Mouse (Mus musculus) thymus, adult 2 months (tissue): ENCODE measurements at regions not wholly inside any gene's neighbourhood (a gene's known extent, or its start where the extent isn't known, plus 50 kb on each side); places are given as distances from the start of the nearest gene placed in this dataset.

ENCODE experiments used
- DNase-seq: peaks from one replicate; pipeline ENCODE4 v3.0.0; 2021
- H3K27ac ChIP-seq: fragments of 200-500 bp; 2 replicates; pipeline ENCODE4 v1.5.1; 2012; ENCODE audit warnings: low read length, control low read depth; ENCODE audit not compliant: control insufficient read depth, insufficient read depth
- H3K27me3 ChIP-seq: fragments of 200-500 bp; 2 replicates; pipeline ENCODE4 v1.6.1; 2012; ENCODE audit warnings: mild to moderate bottlenecking, low read length, moderate library complexity, mixed read lengths; ENCODE audit not compliant: control insufficient read depth, insufficient read depth
- H3K36me3 ChIP-seq: fragments of 200-500 bp; 2 replicates; pipeline ENCODE4 v1.6.1; 2012; ENCODE audit warnings: mild to moderate bottlenecking, low read length, moderate library complexity; ENCODE audit not compliant: control insufficient read depth, insufficient read depth
- H3K4me1 ChIP-seq: fragments of 200-500 bp; replicated peaks from 2 replicates; pipeline ENCODE4 v1.6.1; 2012; ENCODE audit warnings: low read length; ENCODE audit not compliant: control insufficient read depth, insufficient read depth
- H3K4me3 ChIP-seq: fragments of 200-500 bp; 2 replicates; pipeline ENCODE4 v1.5.1; 2012; ENCODE audit warnings: mild to moderate bottlenecking, low read length, control low read depth, moderate library complexity; ENCODE audit not compliant: control insufficient read depth, insufficient read depth
- CTCF ChIP-seq: fragments of 200-500 bp; IDR thresholded peaks from 2 replicates; pipeline ENCODE4 v1.5.1; 2012; ENCODE audit warnings: mild to moderate bottlenecking, control low read depth, low read length, moderate library complexity, borderline replicate concordance; ENCODE audit not compliant: control insufficient read depth, poor library complexity, insufficient read depth; ENCODE audit errors: extremely low read depth
- POLR2A ChIP-seq: fragments of 200-500 bp; IDR thresholded peaks from 2 replicates; pipeline ENCODE4 v1.6.1; 2012; ENCODE audit warnings: mild to moderate bottlenecking, low read length, control low read depth, moderate library complexity; ENCODE audit not compliant: control insufficient read depth, poor library complexity, insufficient read depth; ENCODE audit errors: extremely low read depth
- WGBS: fragments of 180-500 bp; shearing (Covaris S2); methylation state at CpG from one replicate; pipeline ENCODE4 v1.1.7; 2018; 5-methylcytosine and 5-hydroxymethylcytosine counted together

- TF ChIP-seq POLR2A = no peak
- no peak for TF ChIP-seq CTCF
- H3K27ac ChIP-seq = no peak overlapping the region
- WGBS = 79% methylated on average over 6 of the region's 6 CpGs
- no peaks in the 10 kb centered on the region for H3K36me3 ChIP-seq
- no peak for DNase-seq
- no peaks in the 10 kb centered on the region for H3K4me1 ChIP-seq
- no peaks in the 10 kb centered on the region for H3K27me3 ChIP-seq
- H3K4me3 ChIP-seq = no peak overlapping the region
Observed at GRCm38 (mm10) chr8:41592741-41593665, 176.1 kb upstream of the Frg1 start.

GRCm38 (mm10) chr8:41592174-41592573 lies 175.3 kb upstream of the Frg1 start:
- H3K36me3 ChIP-seq = no peaks in the 10 kb centered on the region
- WGBS = 88% methylated on average over 9 of the region's 9 CpGs
- DNase-seq = no peak
- H3K4me1 ChIP-seq = no peaks in the 10 kb centered on the region
- TF ChIP-seq POLR2A (no peak), CTCF (no peak)
- no peak overlapping the region for H3K4me3 ChIP-seq
- no peak overlapping the region for H3K27ac ChIP-seq
- H3K27me3 ChIP-seq = no peaks in the 10 kb centered on the region

- 82% methylated on average over 2 of the region's 2 CpGs for WGBS
- Histone ChIP-seq H3K27ac (no peak overlapping the region), H3K27me3 (no peaks in the 10 kb centered on the region), H3K36me3 (no peaks in the 10 kb centered on the region), H3K4me1 (no peaks in the 10 kb centered on the region), H3K4me3 (no peak overlapping the region)
- no peak for DNase-seq
- TF ChIP-seq CTCF (no peak), POLR2A (no peak)
Observed at GRCm38 (mm10) chr8:41588157-41588556, 171.3 kb upstream of the Frg1 start.

- TF ChIP-seq CTCF (no peak), POLR2A (no peak)
- WGBS = 62% methylated on average over 10 of the region's 10 CpGs
Observed at GRCm38 (mm10) chr8:41573027-41573885, 156.4 kb upstream of the Frg1 start.

GRCm38 (mm10) chr8:41570566-41570965 lies 153.7 kb upstream of the Frg1 start:
- Histone ChIP-seq H3K36me3 (no peaks in the 10 kb centered on the region), H3K27me3 (no peaks in the 10 kb centered on the region), H3K4me1 (no peaks in the 10 kb centered on the region), H3K4me3 (no peak overlapping the region), H3K27ac (no peak overlapping the region)
- DNase-seq = no peak
- TF ChIP-seq CTCF (no peak), POLR2A (no peak)
- 93% methylated on average over 6 of the region's 6 CpGs for WGBS

More at GRCm38 (mm10) chr8:41573027-41573885, 156.4 kb upstream of the Frg1 start:
- Histone ChIP-seq H3K27me3 (no peaks in the 10 kb centered on the region), H3K4me3 (no peak overlapping the region), H3K4me1 (no peaks in the 10 kb centered on the region), H3K36me3 (no peaks in the 10 kb centered on the region), H3K27ac (no peak overlapping the region)
- peak; percentile 11 for DNase-seq

GRCm38 (mm10) chr8:41561995-41562394 lies 145.1 kb upstream of the Frg1 start:
- DNase-seq = no peak
- H3K4me3 ChIP-seq = no peak overlapping the region
- no peak overlapping the region for H3K27ac ChIP-seq
- WGBS = 93% methylated on average over 14 of the region's 14 CpGs
- H3K36me3 ChIP-seq = no peaks in the 10 kb centered on the region
- H3K4me1 ChIP-seq = no peaks in the 10 kb centered on the region
- no peaks in the 10 kb centered on the region for H3K27me3 ChIP-seq
- TF ChIP-seq POLR2A = no peak
- no peak for TF ChIP-seq CTCF
